Mouse (Mus musculus) hematopoietic stem cell, adult 5-6 weeks (primary cell): ENCODE data around the gene St13. TPM values are rescaled to one million over a fixed set of nuclear protein-coding genes. Genes with fewer than 3 reads are reported as not detected.
A peak's percentile ranks its signal among the peaks of the same experiment; 100 is the strongest.

ENCODE experiments used
- ATAC-seq, 2 experiments: fragments of 125-278 bp in 1 of 2; replicated peaks in 1 of 2; 2 replicates each; pipeline ENCODE4 v1.8.0; 2016 to 2017; ENCODE audit warnings: inconsistent platforms in 2 of 2, mild to moderate bottlenecking in 2 of 2, moderate number of reproducible peaks in 2 of 2, low read depth in 1 of 2, moderate TSS enrichment in 1 of 2; ENCODE audit not compliant: low FRiP score in 2 of 2, poor library complexity in 2 of 2, severe bottlenecking in 2 of 2, insufficient read depth in 1 of 2, low TSS enrichment in 1 of 2
- total RNA-seq: library from RNA; stranded (forward); fragments of 172-1452, 232-1000 nt; gene quantifications from 2 replicates; pipeline ENCODE4 v1.2.3, GENCODE M21; 2017

The St13 gene
- total RNA-seq, 1 experiment from 2014 or later: 311 TPM

- no peak for ATAC-seq
Measured at GRCm38 (mm10) chr15:81378845-81379244, 21.0 kb downstream of the St13 start.

GRCm38 (mm10) chr15:81374621-81375020 lies 25.3 kb downstream of the St13 start:
- ATAC-seq: no peak

- no peak for ATAC-seq
Measured at GRCm38 (mm10) chr15:81370356-81370755, 29.5 kb downstream of the St13 start.

GRCm38 (mm10) chr15:81368601-81369000 lies 31.3 kb downstream of the St13 start:
- ATAC-seq: no peak

GRCm38 (mm10) chr15:81366241-81366640 lies 33.6 kb downstream of the St13 start:
- no peak for ATAC-seq

- ATAC-seq: no peak
Measured at GRCm38 (mm10) chr15:81365246-81365645, 34.6 kb downstream of the St13 start.

GRCm38 (mm10) chr15:81364271-81364670 lies 35.6 kb downstream of the St13 start:
- ATAC-seq: no peak

GRCm38 (mm10) chr15:81362501-81362900 lies 37.4 kb downstream of the St13 start:
- no peak for ATAC-seq

GRCm38 (mm10) chr15:81361417-81362015 lies 38.4 kb downstream of the St13 start:
- ATAC-seq: no peak

GRCm38 (mm10) chr15:81361022-81361404 lies 38.9 kb downstream of the St13 start:
- peak; percentile 56 to 57; a peak in 3 of 4 replicates for ATAC-seq

GRCm38 (mm10) chr15:81360345-81361021 lies 39.4 kb downstream of the St13 start, which contains the start of gene Slc25a17:
Gene Slc25a17 (minus strand): TSS chr15:81360812.
- peak; percentile 100 for ATAC-seq

- no peak for ATAC-seq
Measured at GRCm38 (mm10) chr15:81359421-81359820, 40.5 kb downstream of the St13 start.

GRCm38 (mm10) chr15:81358943-81359342 lies 40.9 kb downstream of the St13 start:
- ATAC-seq: no peak

- no peak for ATAC-seq
Measured at GRCm38 (mm10) chr15:81356946-81357345, 42.9 kb downstream of the St13 start.

GRCm38 (mm10) chr15:81355146-81355761 lies 44.6 kb downstream of the St13 start:
- peak in 1 of 2 experiments; percentile 64; a peak in 1 of 4 replicates for ATAC-seq

GRCm38 (mm10) chr15:81352638-81353037 lies 47.2 kb downstream of the St13 start:
- no peak for ATAC-seq

- ATAC-seq: no peak
Measured at GRCm38 (mm10) chr15:81350401-81350800, 49.5 kb downstream of the St13 start.

GRCm38 (mm10) chr15:81348366-81348765 lies 51.5 kb downstream of the St13 start:
- ATAC-seq: no peak
